Mouse (Mus musculus) splenic B cell, adult 2 months (primary cell): ENCODE results near the gene Capza3.

Experiments
- DNase-seq: peaks from one replicate; pipeline ENCODE4 v3.0.0-alpha.2; 2011; ENCODE audit warnings: low read depth, low spot score
- H3K27me3 ChIP-seq: 2 replicates; pipeline ENCODE4 v1.6.1; 2012; ENCODE audit warnings: mild to moderate bottlenecking, low read length, moderate library complexity, mixed read lengths; ENCODE audit not compliant: control insufficient read depth, poor library complexity, insufficient read depth, severe bottlenecking
- H3K36me3 ChIP-seq: 2 replicates; pipeline ENCODE4 v1.6.1; 2012; ENCODE audit warnings: mild to moderate bottlenecking, low read length, moderate library complexity, mixed read lengths; ENCODE audit not compliant: control insufficient read depth, poor library complexity, insufficient read depth, severe bottlenecking

The Capza3 gene

GRCm38 (mm10) chr6:140040952-140041351 lies at the start of gene Capza3:
Gene Capza3 (plus strand): TSS chr6:140041252.
- Histone ChIP-seq H3K36me3 (no peaks in the 10 kb centered on the region), H3K27me3 (no peaks in the 10 kb centered on the region)
- DNase-seq = no peak

GRCm38 (mm10) chr6:140005181-140005580 lies 35.9 kb upstream of the Capza3 start:
- no peak for DNase-seq
- no peaks in the 10 kb centered on the region for H3K36me3 ChIP-seq
- H3K27me3 ChIP-seq = no peaks in the 10 kb centered on the region

GRCm38 (mm10) chr6:140024404-140024803 lies 16.6 kb upstream of the Capza3 start:
- H3K36me3 ChIP-seq = no peaks in the 10 kb centered on the region
- DNase-seq = no peak
- no peaks in the 10 kb centered on the region for H3K27me3 ChIP-seq

GRCm38 (mm10) chr6:140041357-140041756 lies 305 bp downstream of the Capza3 start, which contains the start of gene Plcz1:
Gene Plcz1 (minus strand): TSS chr6:140041457.
- no peaks in the 10 kb centered on the region for H3K27me3 ChIP-seq
- H3K36me3 ChIP-seq = no peaks in the 10 kb centered on the region
- DNase-seq = no peak

GRCm38 (mm10) chr6:140051476-140051875 lies 10.4 kb downstream of the Capza3 start:
- Histone ChIP-seq H3K27me3 (no peaks in the 10 kb centered on the region), H3K36me3 (no peaks in the 10 kb centered on the region)
- DNase-seq = no peak

- Histone ChIP-seq H3K36me3 (no peaks in the 10 kb centered on the region), H3K27me3 (no peaks in the 10 kb centered on the region)
- no peak for DNase-seq
These were observed 13.3 kb downstream of the Capza3 start for GRCm38 (mm10) chr6:140054271-140054928.

- no peaks in the 10 kb centered on the region for H3K36me3 ChIP-seq
- no peaks in the 10 kb centered on the region for H3K27me3 ChIP-seq
- no peak for DNase-seq
These were observed 28.1 kb downstream of the Capza3 start for GRCm38 (mm10) chr6:140069177-140069576.

- no peaks in the 10 kb centered on the region for H3K27me3 ChIP-seq
- no peak for DNase-seq
- no peaks in the 10 kb centered on the region for H3K36me3 ChIP-seq
These were observed 39.9 kb downstream of the Capza3 start for GRCm38 (mm10) chr6:140080933-140081332.

GRCm38 (mm10) chr6:140081739-140082138 lies 40.7 kb downstream of the Capza3 start:
- DNase-seq = no peak
- Histone ChIP-seq H3K27me3 (no peaks in the 10 kb centered on the region), H3K36me3 (no peaks in the 10 kb centered on the region)

- Histone ChIP-seq H3K27me3 (no peaks in the 10 kb centered on the region), H3K36me3 (no peaks in the 10 kb centered on the region)
- DNase-seq = no peak
These were observed 48.8 kb downstream of the Capza3 start for GRCm38 (mm10) chr6:140089855-140090254.
